Comparison of ENCODE assay signal across 16 mouse cellular contexts in the genomic region with DNA sequence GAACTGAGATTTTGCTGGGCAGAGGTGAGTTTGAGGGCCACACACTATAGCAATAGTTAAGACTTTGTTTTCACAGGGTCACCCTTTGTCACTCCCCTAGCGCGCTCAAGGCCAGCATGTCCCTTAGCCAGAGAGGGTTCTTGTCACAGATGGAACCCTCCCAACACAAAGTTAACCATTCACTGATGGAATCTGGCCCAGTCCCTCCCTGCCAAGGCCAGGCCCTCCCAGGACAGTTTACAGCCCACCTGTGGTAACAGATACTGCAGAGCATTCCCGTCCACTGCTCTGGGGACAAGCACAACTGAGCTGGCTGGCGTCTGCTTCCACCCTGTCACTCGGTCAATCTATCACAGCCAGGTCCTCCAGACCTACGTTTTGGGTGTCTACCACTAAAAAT.
DNase-seq lines count a peak whose midpoint lies in the region; ATAC-seq and TF ChIP-seq lines count a peak whose summit lies in the region.
"Had no signal": no experiment of that assay in that cellular context is flagged by ENCODE, and none has a peak within 500 bp of the region (broad histone marks: within the 10 kb centered on the region; RNA-seq: fewer than 3 reads in every experiment).

No protein-coding gene starts in this region.

- peak; percentile 27; the same call in 1 of the 2 replicates for TF ChIP-seq POLR2A in testis, adult 2 months (IDR thresholded peaks at IDR 0.05; ENCODE audit: control insufficient read depth, low read depth, low read length)

- peaks cover 50% of the 10 kb centered on the region for H3K4me1 ChIP-seq in forebrain, embryonic 10.5 days
- H3K4me1 ChIP-seq in forebrain, postnatal 0 days (ENCODE audit: insufficient read depth): no peaks in the 10 kb centered on the region
- peaks cover 4% of the 10 kb centered on the region for H3K4me1 ChIP-seq in testis, adult 2 months (ENCODE audit: control insufficient read depth, insufficient read depth, low read length)

- H3K27me3 ChIP-seq in forebrain, embryonic 10.5 days (ENCODE audit: poor library complexity, severe bottlenecking): no peaks in the 10 kb centered on the region
- H3K27me3 ChIP-seq in forebrain, postnatal 0 days (ENCODE audit: insufficient read depth, low read length): no peaks in the 10 kb centered on the region
- H3K27me3 ChIP-seq in testis, adult 2 months (ENCODE audit: control insufficient read depth, insufficient read depth, low read length): no peaks in the 10 kb centered on the region
- H3K27me3 ChIP-seq: limb, embryonic 15.5 days; neural tube, embryonic 13.5 days had no signal

- TF ChIP-seq CTCF in forebrain, postnatal 0 days (IDR thresholded peaks at IDR 0.05; ENCODE audit: low read depth): no peak
- no peak for TF ChIP-seq CTCF in testis, adult 2 months (IDR thresholded peaks at IDR 0.05; ENCODE audit: control insufficient read depth, insufficient read depth, insufficient replicate concordance, low read depth, low read length)

- no peak overlapping the region for H3K4me3 ChIP-seq in forebrain, embryonic 10.5 days
- no peak overlapping the region for H3K4me3 ChIP-seq in forebrain, postnatal 0 days (ENCODE audit: low read depth, low read length)
- H3K4me3 ChIP-seq in testis, adult 2 months (ENCODE audit: control insufficient read depth, low read depth, low read length): no peak overlapping the region
- H3K4me3 ChIP-seq: left cerebral cortex, adult 2 months; limb, embryonic 15.5 days; neural tube, embryonic 13.5 days had no signal

- no peak overlapping the region for H3K4me2 ChIP-seq in forebrain, postnatal 0 days (ENCODE audit: low read depth)
- H3K4me2 ChIP-seq: limb, embryonic 15.5 days; neural tube, embryonic 13.5 days had no signal

- H3K9ac ChIP-seq in forebrain, postnatal 0 days: no peak overlapping the region
- H3K9ac ChIP-seq: limb, embryonic 15.5 days; neural tube, embryonic 13.5 days had no signal

- H3K27ac ChIP-seq in forebrain, embryonic 10.5 days: 0 out of 2 replicates have a peak overlapping the region, but pooled peaks have one; percentile 12
- no peak overlapping the region for H3K27ac ChIP-seq in forebrain, postnatal 0 days (ENCODE audit: low read depth, low read length)
- H3K27ac ChIP-seq in testis, adult 2 months (ENCODE audit: control insufficient read depth, insufficient read depth, low read depth, low read length): no peak overlapping the region
- H3K27ac ChIP-seq: left cerebral cortex, adult 2 months; limb, embryonic 15.5 days; neural tube, embryonic 13.5 days had no signal

- ATAC-seq in forebrain, postnatal 0 days: no peak
- no peak for ATAC-seq in erythroblast, adult 5-6 weeks (replicated peaks; ENCODE audit: low FRiP score, poor library complexity, severe bottlenecking)
- ATAC-seq: midbrain, embryonic 16.5 days had no signal

- 0 out of 2 replicates have a peak, but pooled peaks cover 3% of the 10 kb centered on the region for H3K9me3 ChIP-seq in forebrain, embryonic 10.5 days
- 0 out of 2 replicates have a peak, but pooled peaks cover 4% of the 10 kb centered on the region for H3K9me3 ChIP-seq in forebrain, postnatal 0 days (ENCODE audit: low read length)
- H3K9me3 ChIP-seq: limb, embryonic 15.5 days; neural tube, embryonic 13.5 days had no signal

- WGBS in forebrain, embryonic 10.5 days: 77% methylated on average over 6 of the region's 6 CpGs
- WGBS in forebrain, postnatal 0 days: 87% methylated on average over 6 of the region's 6 CpGs

- DNase-seq in forebrain, embryonic 10.5 days (ENCODE audit: extremely low spot score, low spot score): no peak
- DNase-seq in forebrain, postnatal 0 days: no peak
- DNase-seq in kidney, adult 8-10 months: peak; percentile 63 to 67
- peak; percentile 52 for DNase-seq in liver
- no peak for DNase-seq in cerebellum, adult 9-11 months
- no peak for DNase-seq in gastrocnemius, postnatal 4 days (ENCODE audit: low spot score in 2 of 2)
- DNase-seq: cerebellum, adult 18-20 months; heart, postnatal 14 days; lung, postnatal 4 days; right cerebral cortex, postnatal 14 days had no signal

- 0 out of 2 replicates have a peak, but pooled peaks cover 3% of the 10 kb centered on the region for H3K36me3 ChIP-seq in forebrain, embryonic 10.5 days (replicated peaks)
- no peaks in the 10 kb centered on the region for H3K36me3 ChIP-seq in forebrain, postnatal 0 days (ENCODE audit: insufficient read depth)
- no peaks in the 10 kb centered on the region for H3K36me3 ChIP-seq in testis, adult 2 months (ENCODE audit: control insufficient read depth, insufficient read depth, low read length)
- H3K36me3 ChIP-seq: neural tube, embryonic 13.5 days had no signal

Comparison
In these comparisons a context has a peak if more than half of its experiments do, and no peak if none do; other contexts are left out.
1. DNase-seq: peak in kidney, adult 8-10 months (2 of 2) and liver (single experiment); none in forebrain, embryonic 10.5 days (single experiment), forebrain, postnatal 0 days (single experiment), cerebellum, adult 9-11 months (single experiment) and gastrocnemius, postnatal 4 days (0 of 2).